Mouse (Mus musculus) gastrocnemius, adult 2 months (tissue): ENCODE results near the gene Rnf41. TPM values are rescaled to one million over a fixed set of nuclear protein-coding genes. Genes with fewer than 3 reads are reported as not detected.
A peak's percentile ranks its signal among the peaks of the same experiment; 100 is the strongest.

Experiments used
- DNase-seq: peaks from one replicate; pipeline ENCODE4 v3.0.0; 2022
- H3K27ac ChIP-seq: fragments of 200-600 bp; 2 replicates; pipeline ENCODE4 v1.8.1; 2022; ENCODE audit warnings: mild to moderate bottlenecking
- H3K4me3 ChIP-seq: fragments of 200-600 bp; 2 replicates; pipeline ENCODE4 v1.8.1; 2022; ENCODE audit warnings: mild to moderate bottlenecking, moderate library complexity
- CTCF ChIP-seq: fragments of 200-600 bp; IDR thresholded peaks from 2 replicates; pipeline ENCODE4 v1.8.1; 2022; ENCODE audit warnings: antibody characterized with exemption, mild to moderate bottlenecking, moderate library complexity
- intact Hi-C: fragments of 180-260 bp; cut with DNase I; formaldehyde crosslinking; loops from one replicate; pipeline ENCODE4 v1.15.1; 2025
- total RNA-seq, 2 experiments: library from RNA; stranded (reverse); gene quantifications; 2 replicates each; pipeline ENCODE4 v1.2.3; 2021

Gene Rnf41
- total RNA-seq, 2 experiments from 2014 or later, result 13.3 to 13.4 TPM

GRCm38 (mm10) chr10:128374393-128374792 is 37.1 kb upstream of the Rnf41 start:
- no peak overlapping the region for H3K4me3 ChIP-seq
- TF ChIP-seq CTCF, result peak; percentile 43
- intact Hi-C loops, result loop anchor here (10.0 kb wide), 1 partner anchor 170 kb away; the partner anchor contains the start of genes Rpl41 and Zc3h10
- DNase-seq, result no peak
- peak overlapping the region; percentile 96 for H3K27ac ChIP-seq

GRCm38 (mm10) chr10:128376099-128376454 is 35.4 kb upstream of the Rnf41 start:
- TF ChIP-seq CTCF, result no peak
- intact Hi-C loops, result loop anchor here (2.0 to 10.0 kb wide), 3 partner anchors 39 to 169 kb away; partner anchors contain the start of genes Cs, Rpl41 and Zc3h10
- H3K4me3 ChIP-seq, result peak overlapping the region; percentile 94
- no peak for DNase-seq
- H3K27ac ChIP-seq, result peak overlapping the region; percentile 99

GRCm38 (mm10) chr10:128376455-128377211 is 34.8 kb upstream of the Rnf41 start, which contains the start of gene Ankrd52:
Ankrd52 (plus strand) TSS chr10:128377115.
- H3K27ac ChIP-seq, result peak within 1 kb of the TSS; percentile 99
- peak; percentile 61 for TF ChIP-seq CTCF
- DNase-seq, result peak; percentile 96
- intact Hi-C loops, result loop anchor here (2.0 to 10.0 kb wide), 3 partner anchors 39 to 168 kb away; partner anchors contain the start of genes Cs, Rpl41 and Zc3h10
- H3K4me3 ChIP-seq, result peak within 1 kb of the TSS; percentile 94

GRCm38 (mm10) chr10:128377222-128377939 is 34.1 kb upstream of the Rnf41 start:
- peak overlapping the region; percentile 94 for H3K4me3 ChIP-seq
- peak overlapping the region; percentile 99 for H3K27ac ChIP-seq
- no peak for DNase-seq
- no peak for TF ChIP-seq CTCF
- intact Hi-C loops, result loop anchor here (2.0 to 10.0 kb wide), 3 partner anchors 40 to 167 kb away; partner anchors contain the start of genes Cs, Rpl41 and Zc3h10

- peak overlapping the region; percentile 94 for H3K4me3 ChIP-seq
- DNase-seq, result no peak
- intact Hi-C loops, result loop anchor here (2.0 to 10.0 kb wide), 3 partner anchors 41 to 167 kb away; partner anchors contain the start of genes Cs, Rpl41 and Zc3h10
- TF ChIP-seq CTCF, result no peak
- peak overlapping the region; percentile 99 for H3K27ac ChIP-seq
These were observed 33.5 kb upstream of the Rnf41 start for GRCm38 (mm10) chr10:128377940-128378448.

GRCm38 (mm10) chr10:128378462-128378861 is 33.0 kb upstream of the Rnf41 start:
- peak overlapping the region; percentile 94 for H3K4me3 ChIP-seq
- H3K27ac ChIP-seq, result peak overlapping the region; percentile 99
- peak; percentile 73 for DNase-seq
- no peak for TF ChIP-seq CTCF
- intact Hi-C loops, result loop anchor here (5.0 to 10.0 kb wide), 2 partner anchors 41 to 166 kb away; partner anchors contain the start of genes Cs, Rpl41 and Zc3h10

- no peak for TF ChIP-seq CTCF
- peak; percentile 84 for DNase-seq
- peak overlapping the region; percentile 99 for H3K27ac ChIP-seq
- peak overlapping the region; percentile 94 for H3K4me3 ChIP-seq
- intact Hi-C loops, result loop anchor here (5.0 to 10.0 kb wide), 2 partner anchors 42 to 166 kb away; partner anchors contain the start of genes Cs, Rpl41 and Zc3h10
These were observed 32.2 kb upstream of the Rnf41 start for GRCm38 (mm10) chr10:128379260-128379659.

- intact Hi-C loops, result no loop called here
- TF ChIP-seq CTCF, result no peak
- Histone ChIP-seq H3K4me3 (no peak overlapping the region), H3K27ac (no peak overlapping the region)
- peak; percentile 37 for DNase-seq
These were observed 30.9 kb upstream of the Rnf41 start for GRCm38 (mm10) chr10:128380565-128380964.

GRCm38 (mm10) chr10:128382482-128382881 is 29.0 kb upstream of the Rnf41 start:
- intact Hi-C loops, result no loop called here
- no peak for TF ChIP-seq CTCF
- H3K4me3 ChIP-seq, result no peak overlapping the region
- H3K27ac ChIP-seq, result no peak overlapping the region
- DNase-seq, result no peak

- intact Hi-C loops, result loop anchor here (2.0 kb wide), 1 partner anchor 15 kb away; the partner anchor contains the start of gene Slc39a5
- no peak for DNase-seq
- TF ChIP-seq CTCF, result no peak
- H3K4me3 ChIP-seq, result no peak overlapping the region
- no peak overlapping the region for H3K27ac ChIP-seq
These were observed 25.6 kb upstream of the Rnf41 start for GRCm38 (mm10) chr10:128385902-128386301.

- Histone ChIP-seq H3K4me3 (no peak overlapping the region), H3K27ac (no peak overlapping the region)
- no peak for DNase-seq
- intact Hi-C loops, result no loop called here
- TF ChIP-seq CTCF, result no peak
These were observed 22.5 kb upstream of the Rnf41 start for GRCm38 (mm10) chr10:128388941-128389340.

GRCm38 (mm10) chr10:128389570-128389969 is 21.9 kb upstream of the Rnf41 start:
- H3K4me3 ChIP-seq, result no peak overlapping the region
- no peak for TF ChIP-seq CTCF
- no peak overlapping the region for H3K27ac ChIP-seq
- DNase-seq, result no peak
- intact Hi-C loops, result no loop called here
